Comparison of ENCODE assay signal across 1 mouse cellular context in the genomic region with DNA sequence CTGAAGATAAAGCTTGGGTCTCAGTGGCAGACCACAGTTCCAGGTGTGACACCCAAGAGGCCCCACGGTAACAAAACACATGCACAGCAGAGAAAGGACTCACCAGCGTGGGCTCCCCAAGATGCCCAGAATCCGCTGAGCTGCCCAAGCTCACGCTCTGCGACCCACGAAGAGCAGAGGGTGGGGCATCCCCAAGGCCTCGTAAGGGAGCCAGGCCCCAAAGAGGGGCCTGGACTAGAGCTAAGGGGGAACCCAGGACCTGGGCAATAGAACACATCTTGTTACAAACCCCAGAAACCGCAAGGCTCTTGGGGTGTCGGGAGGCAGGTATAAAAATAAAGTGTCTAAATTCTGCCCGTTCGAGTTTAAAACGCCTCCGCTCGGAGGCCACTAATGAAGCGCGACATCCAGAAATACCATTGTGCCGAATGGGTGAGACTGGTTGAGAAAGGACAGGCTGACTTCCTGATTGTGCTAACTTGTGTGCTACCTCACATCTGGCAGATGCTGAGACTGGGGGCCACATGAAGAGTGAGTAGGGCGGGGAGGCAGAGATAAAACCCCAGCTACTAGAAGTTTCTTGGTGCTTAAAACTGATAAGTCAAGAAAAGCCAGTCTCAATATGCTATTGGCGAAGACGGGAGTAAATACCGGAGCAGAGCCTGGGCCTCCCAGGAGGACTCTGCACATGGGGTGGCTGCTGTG.
A peak's percentile ranks its signal among the peaks of the same experiment; 100 is the strongest.
TF ChIP-seq lines count a peak whose summit lies in the region.

No protein-coding gene starts in this region.

TF ChIP-seq in MEL, 35 proteins besides CTCF, POLR2A, EP300 and RAD21 (continued from another document):
- TF ChIP-seq MYC (IDR thresholded peaks at IDR 0.05; ENCODE audit: low read depth, low read length), result peak; percentile 87
- no peak for TF ChIP-seq GABPA (IDR thresholded peaks at IDR 0.05; ENCODE audit: low read depth, low read length)
- peak; percentile 90 for TF ChIP-seq RCOR1 (IDR thresholded peaks at IDR 0.05; ENCODE audit: low read depth, low read length)
- TF ChIP-seq MAFK (IDR thresholded peaks at IDR 0.05; ENCODE audit: borderline replicate concordance, low read depth, low read length), result no peak
- peak; percentile 92 for TF ChIP-seq TAL1 (IDR thresholded peaks at IDR 0.05; ENCODE audit: low read length)
- no peak for TF ChIP-seq POLR2AphosphoS5 (IDR thresholded peaks at IDR 0.05; ENCODE audit: borderline replicate concordance, low read depth, low read length)
- peak; percentile 97 for TF ChIP-seq GATA1 (IDR thresholded peaks at IDR 0.05; ENCODE audit: low read depth, low read length)
- TF ChIP-seq ZC3H11A (IDR thresholded peaks at IDR 0.05; ENCODE audit: low read depth, low read length), result no peak
- no peak for TF ChIP-seq MEF2A (IDR thresholded peaks at IDR 0.05; ENCODE audit: extremely low read depth, insufficient replicate concordance, low read depth, low read length, poor library complexity, severe bottlenecking)
- peak; percentile 86 for TF ChIP-seq SIN3A (IDR thresholded peaks at IDR 0.05; ENCODE audit: low read length)
- TF ChIP-seq NRF1 (IDR thresholded peaks at IDR 0.05; ENCODE audit: insufficient read depth, low read depth, low read length, poor library complexity, severe bottlenecking), result no peak
- TF ChIP-seq ZMIZ1 (IDR thresholded peaks at IDR 0.05; ENCODE audit: low read depth, low read length), result peak; percentile 71; the same call in 1 of the 2 replicates
- no peak for TF ChIP-seq ZNF384 (IDR thresholded peaks at IDR 0.05; ENCODE audit: low read depth, low read length)
- peak; percentile 42; the same call in 1 of the 2 replicates for TF ChIP-seq NELFE (IDR thresholded peaks at IDR 0.05; ENCODE audit: low read depth, low read length)
- 0 out of 2 replicates have a peak, but pooled peaks have one; percentile 48 for TF ChIP-seq UBTF (IDR thresholded peaks at IDR 0.05; ENCODE audit: borderline replicate concordance, insufficient read depth, low read depth, low read length)
- TF ChIP-seq USF2 (IDR thresholded peaks at IDR 0.05; ENCODE audit: borderline replicate concordance in 1 of 2, insufficient read depth in 1 of 2, low read depth in 1 of 2, low read length in 2 of 2), result no peak
- no peak for TF ChIP-seq SMC3 (IDR thresholded peaks at IDR 0.05; ENCODE audit: low read depth, low read length)
- TF ChIP-seq ETS1 (IDR thresholded peaks at IDR 0.05; ENCODE audit: low read depth, low read length), result peak; percentile 92
- TF ChIP-seq TCF12 (IDR thresholded peaks at IDR 0.05; ENCODE audit: low read depth, low read length), result peak; percentile 95
- TF ChIP-seq CHD1 (IDR thresholded peaks at IDR 0.05; ENCODE audit: low read depth, low read length), result no peak
- peak; percentile 60 for TF ChIP-seq HCFC1 (IDR thresholded peaks at IDR 0.05; ENCODE audit: low read depth, low read length)
- peak; percentile 71 for TF ChIP-seq MXI1 (IDR thresholded peaks at IDR 0.05; ENCODE audit: low read depth, low read length)
- peak; percentile 83 for TF ChIP-seq ELF1 (IDR thresholded peaks at IDR 0.05; ENCODE audit: low read depth, low read length)
- no peak for TF ChIP-seq E2F4 (IDR thresholded peaks at IDR 0.05; ENCODE audit: borderline replicate concordance, low read depth, low read length)
- TF ChIP-seq ZKSCAN1 (IDR thresholded peaks at IDR 0.05; ENCODE audit: low read depth, low read length), result no peak
- no peak for TF ChIP-seq CHD2 (IDR thresholded peaks at IDR 0.05; ENCODE audit: low read length)
- 0 out of 2 replicates have a peak, but pooled peaks have one; percentile 7 for TF ChIP-seq MYB (IDR thresholded peaks at IDR 0.05; ENCODE audit: low read depth, low read length)
